Mouse (Mus musculus): ENCODE measurements around the gene Slc25a41.
A peak's percentile ranks its signal among the peaks of the same experiment; 100 is the strongest.

The Slc25a41 gene

GRCm38 (mm10) chr17:57047406-57047805 is 6.0 kb upstream of the Slc25a41 start:
- DNase-seq (ENCODE audit: low spot score in 2 of 2): no peak

- DNase-seq (ENCODE audit: low spot score in 2 of 2): no peak
Observed at GRCm38 (mm10) chr17:57038978-57039377, 2.5 kb downstream of the Slc25a41 start.

GRCm38 (mm10) chr17:57032854-57033253 is 8.6 kb downstream of the Slc25a41 start:
- DNase-seq (ENCODE audit: low spot score in 2 of 2): no peak

- DNase-seq (ENCODE audit: low spot score in 2 of 2): peak; percentile 97 to 99
Observed at GRCm38 (mm10) chr17:57031661-57032420, 9.6 kb downstream of the Slc25a41 start.

GRCm38 (mm10) chr17:57030931-57031660 is 10.4 kb downstream of the Slc25a41 start, which contains the start of gene Khsrp:
Gene Khsrp (minus strand): TSS chr17:57031522.
- DNase-seq (ENCODE audit: low spot score in 2 of 2): peak; percentile 43 to 82

- DNase-seq (ENCODE audit: low spot score in 2 of 2): peak in 1 of 2 experiments; percentile 47
Observed at GRCm38 (mm10) chr17:57029691-57030090, 11.8 kb downstream of the Slc25a41 start.

- DNase-seq (ENCODE audit: low spot score in 2 of 2): no peak
Observed at GRCm38 (mm10) chr17:57027471-57027870, 14.0 kb downstream of the Slc25a41 start.

- DNase-seq (ENCODE audit: low spot score in 2 of 2): no peak
Observed at GRCm38 (mm10) chr17:57020960-57021359, 20.5 kb downstream of the Slc25a41 start.

GRCm38 (mm10) chr17:57019693-57020092 is 21.8 kb downstream of the Slc25a41 start:
- peak in 1 of 2 experiments; percentile 42 for DNase-seq (ENCODE audit: low spot score in 2 of 2)

- DNase-seq (ENCODE audit: low spot score in 2 of 2): no peak
Observed at GRCm38 (mm10) chr17:57012245-57012795, 29.1 kb downstream of the Slc25a41 start.

- peak; percentile 93 to 96 for DNase-seq (ENCODE audit: low spot score in 2 of 2)
Observed at GRCm38 (mm10) chr17:57011236-57012141, 30.0 kb downstream of the Slc25a41 start, which contains the start of the genes Gtf2f1 and Gm17949. Gene Gtf2f1 (minus strand): TSS chr17:57011288. Gene Gm17949 (plus strand): TSS chr17:57011469.

- no peak for DNase-seq (ENCODE audit: low spot score in 2 of 2)
Observed at GRCm38 (mm10) chr17:57010911-57011235, 30.6 kb downstream of the Slc25a41 start.

- no peak for DNase-seq (ENCODE audit: low spot score in 2 of 2)
Observed at GRCm38 (mm10) chr17:57007137-57007905, 34.1 kb downstream of the Slc25a41 start.

- no peak for DNase-seq (ENCODE audit: low spot score in 2 of 2)
Observed at GRCm38 (mm10) chr17:57003994-57004393, 37.5 kb downstream of the Slc25a41 start.

- no peak for DNase-seq (ENCODE audit: low spot score in 2 of 2)
Observed at GRCm38 (mm10) chr17:57001228-57001627, 40.2 kb downstream of the Slc25a41 start.

GRCm38 (mm10) chr17:56999968-57000609 is 41.4 kb downstream of the Slc25a41 start, which contains the start of gene Pspn:
Gene Pspn (minus strand): TSS chr17:57000018.
- no peak for DNase-seq (ENCODE audit: low spot score in 2 of 2)

GRCm38 (mm10) chr17:56999414-56999813 is 42.0 kb downstream of the Slc25a41 start:
- no peak for DNase-seq (ENCODE audit: low spot score in 2 of 2)

- DNase-seq (ENCODE audit: low spot score in 2 of 2): peak; percentile 94 to 95
Observed at GRCm38 (mm10) chr17:56997029-56997667, 44.3 kb downstream of the Slc25a41 start, which contains the start of gene Alkbh7. Gene Alkbh7 (plus strand): TSS chr17:56997339.

GRCm38 (mm10) chr17:56996506-56996905 is 44.9 kb downstream of the Slc25a41 start:
- no peak for DNase-seq (ENCODE audit: low spot score in 2 of 2)

Measured in spleen, postnatal 4 days (tissue).